10 mouse cellular contexts compared by ENCODE assay signal in the genomic region with DNA sequence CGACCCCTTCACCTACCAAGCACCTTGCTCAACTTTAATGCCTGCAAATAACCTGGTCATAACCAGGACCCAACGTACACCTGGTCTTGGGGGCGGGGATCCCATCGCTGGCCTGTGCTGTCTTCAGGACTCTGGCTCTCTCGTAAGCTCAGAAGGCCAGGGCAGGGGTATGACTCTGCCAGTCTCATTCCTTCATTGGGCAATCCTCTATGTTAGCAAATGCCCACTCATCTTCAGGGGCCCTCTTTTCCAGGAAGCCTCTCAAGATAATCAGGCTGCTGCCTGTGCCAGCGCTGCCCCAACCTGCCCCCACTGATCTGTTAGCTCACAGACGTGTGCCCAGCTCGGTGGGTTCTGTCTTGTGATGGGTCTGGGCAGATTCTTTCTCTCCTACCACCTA. TPM values are rescaled to one million over a fixed set of nuclear protein-coding genes. Genes with fewer than 3 reads are reported as not detected.
A peak's percentile ranks its signal among the peaks of the same experiment; 100 is the strongest.
DNase-seq lines count a peak whose midpoint lies in the region; ATAC-seq lines count a peak whose summit lies in the region.
"Had no signal": no experiment of that assay in that cellular context is flagged by ENCODE, and none has a peak within 500 bp of the region (broad histone marks: within the 10 kb centered on the region; RNA-seq: fewer than 3 reads in every experiment).

No protein-coding gene starts in this region.

- H3K4me3 ChIP-seq in kidney, embryonic 15.5 days (replicated peaks): no peak overlapping the region
- H3K4me3 ChIP-seq in forebrain, embryonic 12.5 days (replicated peaks): no peak overlapping the region
- H3K4me3 ChIP-seq in limb, embryonic 15.5 days: no peak overlapping the region
- H3K4me3 ChIP-seq in neural tube, embryonic 12.5 days: no peak overlapping the region
- H3K4me3 ChIP-seq: layer of hippocampus, adult 2 months had no signal

- no peak for ATAC-seq in kidney, embryonic 15.5 days (replicated peaks; ENCODE audit: low FRiP score)
- ATAC-seq in forebrain, embryonic 12.5 days (ENCODE audit: low FRiP score): no peak
- no peak for ATAC-seq in limb, embryonic 15.5 days (ENCODE audit: insufficient number of reproducible peaks, low FRiP score, low TSS enrichment, low read depth)
- ATAC-seq in neural tube, embryonic 12.5 days (ENCODE audit: low FRiP score, low read depth): no peak

- H3K27me3 ChIP-seq in kidney, embryonic 15.5 days: no peaks in the 10 kb centered on the region
- no peaks in the 10 kb centered on the region for H3K27me3 ChIP-seq in forebrain, embryonic 12.5 days
- no peaks in the 10 kb centered on the region for H3K27me3 ChIP-seq in limb, embryonic 15.5 days
- no peaks in the 10 kb centered on the region for H3K27me3 ChIP-seq in neural tube, embryonic 12.5 days (replicated peaks)

- no peak overlapping the region for H3K4me2 ChIP-seq in kidney, embryonic 15.5 days
- H3K4me2 ChIP-seq in forebrain, embryonic 12.5 days: 0 out of 2 replicates have a peak overlapping the region, but pooled peaks have one; percentile 8
- no peak overlapping the region for H3K4me2 ChIP-seq in limb, embryonic 15.5 days
- no peak overlapping the region for H3K4me2 ChIP-seq in neural tube, embryonic 12.5 days (replicated peaks)
- H3K4me2 ChIP-seq: lung, embryonic 14.5 days had no signal

- H3K36me3 ChIP-seq in kidney, embryonic 15.5 days: peaks cover 45% of the 10 kb centered on the region
- peaks cover 50% of the 10 kb centered on the region for H3K36me3 ChIP-seq in forebrain, embryonic 12.5 days (replicated peaks)
- peaks cover 67% of the 10 kb centered on the region for H3K36me3 ChIP-seq in limb, embryonic 15.5 days
- H3K36me3 ChIP-seq in neural tube, embryonic 12.5 days: peaks cover 47% of the 10 kb centered on the region

- H3K9ac ChIP-seq in kidney, embryonic 15.5 days: no peak overlapping the region
- no peak overlapping the region for H3K9ac ChIP-seq in forebrain, embryonic 12.5 days
- no peak overlapping the region for H3K9ac ChIP-seq in limb, embryonic 15.5 days
- no peak overlapping the region for H3K9ac ChIP-seq in neural tube, embryonic 12.5 days
- H3K9ac ChIP-seq: lung, embryonic 14.5 days had no signal

- H3K9me3 ChIP-seq in kidney, embryonic 15.5 days (replicated peaks): no peaks in the 10 kb centered on the region
- H3K9me3 ChIP-seq in forebrain, embryonic 12.5 days: no peaks in the 10 kb centered on the region
- H3K9me3 ChIP-seq in limb, embryonic 15.5 days: no peaks in the 10 kb centered on the region
- no peaks in the 10 kb centered on the region for H3K9me3 ChIP-seq in neural tube, embryonic 12.5 days

- no peak for DNase-seq in kidney, postnatal 36 days
- no peak for DNase-seq in spleen, postnatal 4 days (ENCODE audit: low spot score in 2 of 2)
- no peak for DNase-seq in cerebellum, adult 9-10 months
- no peak for DNase-seq in ovary, postnatal 10 days (ENCODE audit: low spot score)
- DNase-seq: lung, embryonic 14.5 days had no signal

- H3K27ac ChIP-seq in kidney, embryonic 15.5 days: peak overlapping the region; percentile 92
- peak overlapping the region; percentile 98 for H3K27ac ChIP-seq in forebrain, embryonic 12.5 days
- peak overlapping the region; percentile 4; the same call in 1 of the 2 replicates for H3K27ac ChIP-seq in limb, embryonic 15.5 days
- 0 out of 2 replicates have a peak overlapping the region, but pooled peaks have one; percentile 91 for H3K27ac ChIP-seq in neural tube, embryonic 12.5 days
- H3K27ac ChIP-seq: layer of hippocampus, adult 2 months had no signal

- peaks cover 100% of the 10 kb centered on the region for H3K4me1 ChIP-seq in kidney, embryonic 15.5 days
- H3K4me1 ChIP-seq in forebrain, embryonic 12.5 days: peaks cover 80% of the 10 kb centered on the region
- H3K4me1 ChIP-seq in limb, embryonic 15.5 days: peaks cover 70% of the 10 kb centered on the region
- H3K4me1 ChIP-seq in neural tube, embryonic 12.5 days: peaks cover 68% of the 10 kb centered on the region

- 73% methylated on average over 8 of the region's 8 CpGs for WGBS in kidney, embryonic 15.5 days
- 75% methylated on average over 8 of the region's 8 CpGs for WGBS in forebrain, embryonic 12.5 days
- WGBS in limb, embryonic 15.5 days: 78% methylated on average over 8 of the region's 8 CpGs
- WGBS in neural tube, embryonic 12.5 days: 80% methylated on average over 8 of the region's 8 CpGs

RNA-seq across cellular contexts. Expression of gene Ptprf, which starts 17.2 kb away (rescaled TPM):
- polyA plus RNA-seq in kidney, embryonic 15.5 days (2015; fragmentation: Nextera tagmentation; extraction: Ambion mirVana): 64.2 and 64.4 TPM in 2 replicates
- 118 and 122 TPM in 2 replicates for polyA plus RNA-seq in forebrain, embryonic 12.5 days (2016; fragmentation: Nextera tagmentation; extraction: Ambion mirVana)
- 66.4 and 82.7 TPM in 2 replicates for polyA plus RNA-seq in limb, embryonic 15.5 days (2015; fragmentation: Nextera tagmentation; extraction: Ambion mirVana)
- polyA plus RNA-seq in neural tube, embryonic 12.5 days (2016; fragmentation: Nextera tagmentation; extraction: Ambion mirVana): 109 and 122 TPM in 2 replicates

Comparison
In these comparisons a context has a peak if more than half of its experiments do, and no peak if none do; other contexts are left out.
1. H3K27ac ChIP-seq: peak in every context shown above with its lines; median percentile 98 in forebrain, embryonic 12.5 days; 92 in kidney, embryonic 15.5 days; 91 in neural tube, embryonic 12.5 days; 4 in limb, embryonic 15.5 days.